Mouse (Mus musculus) embryo, embryonic 10 days (tissue): Measurements from ENCODE around the gene Lcp1.

ENCODE experiments used
- DNase-seq: peaks from one replicate; pipeline ENCODE4 v3.0.0-alpha.2; 2015; ENCODE audit warnings: low spot score

Lcp1 gene

DNA sequence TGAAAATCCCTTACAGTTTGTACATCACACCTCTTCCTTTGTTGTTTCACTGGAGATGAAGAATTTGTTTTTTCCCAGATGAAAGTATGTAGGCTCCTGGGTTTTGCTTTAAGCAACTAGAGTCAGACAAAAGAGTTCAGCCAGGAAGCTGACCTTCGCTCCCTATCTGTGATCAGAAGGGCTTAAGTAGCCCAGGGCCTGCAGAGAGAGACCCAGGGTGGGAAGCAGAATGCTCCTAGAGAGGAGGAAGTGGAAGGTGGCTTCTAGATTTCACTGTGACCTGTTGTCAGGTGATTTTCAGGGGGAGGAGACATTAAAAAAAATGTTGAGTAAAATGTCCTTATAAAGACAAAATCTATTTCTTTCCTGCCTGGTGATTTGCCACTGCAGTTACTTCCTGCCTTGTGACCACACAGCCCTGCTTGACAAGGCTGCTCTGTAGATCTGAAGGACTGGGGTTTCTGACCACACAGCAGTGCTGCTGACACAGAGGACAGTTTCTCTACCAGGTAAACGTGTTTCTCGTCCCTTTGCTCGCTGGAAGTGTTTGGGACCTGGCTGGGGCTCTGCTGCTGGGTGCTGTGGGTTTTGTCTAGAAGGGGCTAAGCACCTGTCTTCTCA, 45.6 kb downstream of the Lcp1 start:
- DNase-seq: no peak

DNA sequence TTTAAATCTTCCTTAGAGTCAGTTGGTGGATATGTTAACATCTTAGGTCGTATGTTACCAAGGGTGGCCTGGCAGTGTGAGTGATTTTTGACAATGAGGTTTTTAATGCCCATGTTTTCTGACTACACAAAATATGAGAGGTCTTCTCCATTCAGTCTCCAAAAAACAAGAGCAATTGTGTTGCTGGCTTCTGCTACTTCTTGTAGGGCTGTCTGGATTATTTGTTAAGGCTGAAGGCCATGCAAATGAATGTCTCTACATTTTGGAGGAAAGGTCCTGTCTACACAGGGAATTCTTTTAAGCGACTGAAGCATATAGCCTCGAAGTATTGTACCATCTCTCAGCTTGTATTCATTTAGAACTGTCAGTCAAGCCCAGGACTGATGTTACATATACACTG, 46.5 kb downstream of the Lcp1 start:
- DNase-seq: no peak

DNA sequence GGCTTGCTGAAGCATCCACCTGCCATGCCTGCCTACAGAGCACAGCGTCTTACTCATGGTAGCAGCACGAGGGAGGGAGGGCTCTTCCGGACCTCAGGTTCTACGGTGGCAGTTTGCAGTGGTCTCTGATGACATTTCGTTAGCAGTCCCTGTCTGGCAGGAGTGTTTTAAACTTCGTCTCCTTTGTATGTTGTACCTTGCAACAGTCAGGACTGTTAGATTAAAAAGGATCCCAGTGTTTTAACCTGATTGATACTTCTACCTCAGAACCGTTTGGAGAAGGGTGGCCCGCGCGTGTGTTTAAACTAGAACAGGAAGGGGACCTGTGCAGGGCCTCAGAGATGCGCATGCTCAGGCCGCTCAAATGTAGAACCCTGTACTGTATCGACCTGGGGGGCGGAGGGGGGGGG, 47.5 kb downstream of the Lcp1 start:
- DNase-seq: no peak

DNA sequence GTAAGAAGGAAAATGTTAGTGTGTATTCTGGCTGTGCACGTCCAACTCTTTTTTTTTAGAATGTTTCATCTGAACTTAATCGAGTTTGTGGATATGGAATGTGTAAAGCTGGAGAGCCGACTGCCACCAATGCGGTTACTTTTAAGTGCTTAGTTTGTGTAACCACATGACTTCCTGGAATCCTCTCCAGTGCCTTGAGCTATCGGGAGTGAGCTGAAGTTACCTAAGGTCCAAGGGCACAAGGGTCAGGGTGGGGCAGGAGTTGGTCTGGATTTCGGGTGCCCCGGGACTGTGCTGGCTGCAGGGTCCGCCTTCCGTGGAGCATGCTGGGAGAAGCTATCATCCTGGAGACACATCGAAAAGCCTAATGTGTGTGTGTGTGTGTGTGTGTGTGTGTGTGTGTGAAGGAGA, 47.9 kb downstream of the Lcp1 start:
- DNase-seq: no peak

DNA sequence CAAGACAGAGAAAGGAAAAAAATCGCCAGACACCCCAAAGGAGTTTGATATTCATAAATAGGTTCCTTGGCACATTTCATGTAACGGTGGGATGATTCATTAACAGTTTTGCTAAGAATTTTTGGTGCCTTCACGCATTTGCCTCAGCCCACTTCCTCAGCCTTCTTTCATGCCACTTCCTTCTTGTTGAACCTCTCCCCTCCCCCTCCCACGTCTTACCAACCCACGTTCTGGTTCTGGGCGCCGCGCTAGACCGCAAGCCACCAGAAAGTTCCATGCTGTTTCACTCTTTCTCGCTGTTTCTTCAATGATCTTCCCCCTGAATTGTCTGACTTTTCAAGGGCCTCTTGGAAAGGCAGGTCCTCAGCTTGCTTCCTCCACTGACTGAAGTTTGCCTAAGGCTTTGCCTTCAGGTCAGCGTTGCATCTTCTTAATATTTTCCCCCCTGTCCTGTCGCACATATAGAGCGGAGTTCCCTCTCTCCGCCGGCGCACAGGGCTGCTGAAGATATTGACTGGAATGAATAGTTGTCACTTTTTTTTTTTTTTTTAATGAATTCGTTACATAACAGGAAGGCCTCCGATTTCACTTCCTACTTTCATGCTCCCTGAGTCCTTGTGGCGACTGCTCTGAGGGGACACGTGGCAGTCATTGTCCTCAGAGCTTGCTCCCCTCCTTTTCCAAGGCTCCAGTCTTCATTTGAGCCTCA, 48.5 kb downstream of the Lcp1 start:
- DNase-seq: no peak

DNA sequence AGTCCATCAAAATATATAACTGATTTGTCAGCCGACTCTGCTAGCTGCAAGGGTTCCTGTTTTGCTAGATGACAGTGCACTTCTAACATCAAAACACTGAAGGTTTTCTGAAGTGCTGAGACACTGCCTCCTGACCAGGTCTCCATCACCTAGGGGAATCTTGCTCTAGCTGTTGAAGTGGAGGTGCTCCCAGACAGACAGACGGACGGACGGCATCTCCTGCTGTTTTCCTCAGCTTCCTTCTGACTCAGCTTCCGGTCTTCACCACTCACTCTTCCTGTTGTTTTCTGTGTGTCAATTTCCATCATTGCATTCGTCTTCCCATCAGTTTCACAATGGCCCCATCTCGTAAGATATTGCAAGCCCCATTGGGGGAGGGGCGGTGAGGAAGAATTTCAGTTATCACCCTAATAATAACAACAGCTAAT, 49.7 kb downstream of the Lcp1 start:
- no peak for DNase-seq

DNA sequence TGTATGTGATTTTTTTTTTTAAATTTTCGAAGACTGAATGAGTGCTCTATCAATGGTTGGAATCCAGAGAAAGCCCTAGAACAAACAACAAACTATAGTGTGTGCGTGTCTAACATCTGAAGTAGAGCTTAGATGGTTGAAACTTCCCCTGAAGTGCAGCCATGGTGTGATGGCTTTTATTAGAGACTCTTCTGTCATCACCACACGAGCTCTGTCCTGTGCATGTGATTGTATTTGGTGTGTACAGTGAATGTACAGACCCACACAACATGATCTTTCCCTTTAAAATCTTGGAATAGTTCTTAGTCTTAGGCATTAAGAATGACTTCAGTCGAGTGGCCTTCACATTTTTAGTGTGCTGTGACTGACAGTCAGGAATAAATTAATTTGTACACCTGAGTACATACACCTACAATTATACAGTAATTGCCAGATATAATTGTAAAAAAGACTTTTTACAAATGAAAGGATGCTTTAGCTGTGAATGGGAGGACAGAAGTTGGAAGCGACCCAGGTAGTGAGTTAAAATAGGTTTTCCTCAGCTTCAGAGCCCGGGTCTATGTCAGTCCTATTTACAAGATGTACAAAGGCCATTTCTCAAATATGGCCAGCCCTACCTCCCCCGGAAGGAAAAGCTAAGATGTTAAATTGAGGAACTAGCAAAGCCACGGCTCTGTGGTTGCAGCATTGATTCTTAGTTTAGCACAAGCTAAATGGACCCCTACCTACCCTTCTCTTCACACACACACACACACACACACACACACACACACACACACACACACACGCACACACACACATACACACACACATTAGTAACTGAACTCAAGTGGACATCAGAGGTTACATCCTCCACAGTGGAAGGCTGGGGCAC, 50.4 kb downstream of the Lcp1 start:
- DNase-seq: no peak

DNA sequence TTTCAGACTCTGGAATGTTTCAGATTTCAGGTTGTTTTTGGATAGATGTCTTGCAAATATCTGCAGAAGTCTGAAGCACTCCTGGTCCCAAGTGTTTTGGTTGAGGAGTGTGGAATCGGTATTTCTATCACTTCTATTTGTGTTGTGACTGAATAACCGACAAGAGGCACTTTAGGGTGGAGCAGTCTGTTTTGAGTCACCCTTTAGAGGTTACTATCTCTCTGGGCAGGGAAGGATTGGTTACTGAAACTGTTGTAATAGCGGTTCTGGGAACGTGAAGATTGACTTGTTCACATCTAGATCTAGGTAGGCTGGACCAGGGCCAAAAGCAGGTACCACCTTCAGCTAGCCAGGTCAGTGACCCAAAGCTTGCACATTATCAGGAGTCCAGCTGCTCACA, 51.5 kb downstream of the Lcp1 start:
- no peak for DNase-seq

DNA sequence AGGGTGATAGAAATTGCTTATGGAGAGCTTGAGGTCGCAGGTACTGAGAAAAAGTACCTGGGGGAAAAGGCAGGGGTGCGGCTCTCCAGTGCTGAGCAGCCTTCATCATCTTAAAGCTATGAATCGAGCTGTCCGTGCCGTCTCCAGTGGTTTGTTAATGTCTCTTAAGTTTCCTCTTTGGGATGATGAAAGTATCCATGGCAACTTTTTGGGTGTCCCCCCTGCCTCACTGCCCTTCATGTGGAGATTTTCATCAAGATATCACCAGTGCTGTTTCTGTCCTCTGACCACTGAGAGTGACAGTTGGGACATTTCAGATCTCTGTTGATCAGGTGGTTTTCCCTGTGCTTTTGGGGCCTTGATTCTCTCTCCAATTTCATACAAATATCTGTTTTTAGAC, 51.9 kb downstream of the Lcp1 start:
- no peak for DNase-seq

DNA sequence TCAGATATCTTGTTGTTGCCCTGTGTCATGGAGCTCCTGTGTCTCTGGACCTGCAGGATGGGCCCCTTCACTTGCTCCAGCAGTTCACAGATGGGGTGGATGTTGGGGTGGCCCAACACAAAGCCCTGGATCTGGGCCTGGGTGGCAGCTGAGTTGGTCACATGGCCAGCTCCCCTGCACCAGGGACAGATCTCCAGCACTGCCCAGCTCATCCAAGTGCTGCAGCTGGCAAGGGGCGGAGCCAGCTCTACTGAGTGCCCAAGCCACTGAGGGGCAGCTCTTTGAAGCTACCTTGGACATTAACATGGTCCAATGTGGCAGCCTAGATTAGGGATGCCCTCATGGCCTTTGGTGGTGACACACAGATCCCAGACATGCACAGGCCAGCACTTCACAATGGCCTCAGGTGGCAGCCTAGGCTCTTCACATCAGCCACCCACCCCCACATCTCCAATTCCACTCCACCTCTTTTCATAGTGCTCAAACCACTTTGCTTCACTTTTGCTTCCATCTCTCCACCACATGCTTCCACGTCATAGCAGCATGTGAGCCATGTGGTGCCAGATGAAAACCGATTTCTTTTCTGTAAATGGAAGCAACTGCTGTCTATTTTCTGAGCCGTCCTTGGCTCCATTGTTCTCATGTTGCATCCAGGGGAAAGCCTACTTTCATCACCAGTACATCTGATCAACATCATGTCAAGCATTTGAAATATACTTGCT, 53.3 kb downstream of the Lcp1 start:
- DNase-seq: no peak

DNA sequence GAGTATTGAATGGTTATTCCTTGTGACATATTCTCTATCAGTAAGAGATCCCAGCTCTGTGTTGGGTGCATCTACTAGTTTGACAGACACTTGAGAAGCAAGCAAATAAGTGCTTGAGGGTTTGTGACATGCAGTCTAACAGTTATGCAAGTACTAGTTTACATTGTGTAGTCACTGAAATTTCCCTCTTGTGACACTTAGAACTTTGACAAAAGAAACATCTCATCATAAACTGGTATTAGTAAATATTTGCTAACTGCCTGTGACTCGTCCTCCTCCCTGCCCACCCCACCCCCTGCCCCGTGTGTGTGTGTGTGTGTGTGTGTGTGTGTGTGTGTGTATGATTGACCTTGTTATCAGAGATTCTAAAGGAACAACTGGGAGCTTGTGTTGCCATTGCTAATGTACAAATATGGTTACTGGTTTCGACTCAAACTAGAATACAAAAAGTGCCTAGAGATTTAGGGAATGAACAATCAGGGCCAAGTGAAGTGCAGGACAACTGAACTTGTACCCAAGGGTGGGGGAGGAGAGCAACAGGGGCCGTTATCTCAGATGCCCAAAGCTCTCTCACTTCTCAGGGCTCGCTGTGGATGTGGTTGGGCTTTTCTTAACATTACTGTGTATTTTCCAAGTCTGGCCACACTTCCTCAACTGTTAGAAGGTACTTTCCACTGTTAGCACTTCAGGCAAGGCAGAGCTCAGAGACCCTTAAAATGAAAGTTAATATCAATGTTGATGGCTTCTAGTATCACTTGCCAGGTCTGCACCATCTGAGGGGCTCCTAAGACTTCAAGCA, 55.1 kb downstream of the Lcp1 start:
- DNase-seq: no peak

DNA sequence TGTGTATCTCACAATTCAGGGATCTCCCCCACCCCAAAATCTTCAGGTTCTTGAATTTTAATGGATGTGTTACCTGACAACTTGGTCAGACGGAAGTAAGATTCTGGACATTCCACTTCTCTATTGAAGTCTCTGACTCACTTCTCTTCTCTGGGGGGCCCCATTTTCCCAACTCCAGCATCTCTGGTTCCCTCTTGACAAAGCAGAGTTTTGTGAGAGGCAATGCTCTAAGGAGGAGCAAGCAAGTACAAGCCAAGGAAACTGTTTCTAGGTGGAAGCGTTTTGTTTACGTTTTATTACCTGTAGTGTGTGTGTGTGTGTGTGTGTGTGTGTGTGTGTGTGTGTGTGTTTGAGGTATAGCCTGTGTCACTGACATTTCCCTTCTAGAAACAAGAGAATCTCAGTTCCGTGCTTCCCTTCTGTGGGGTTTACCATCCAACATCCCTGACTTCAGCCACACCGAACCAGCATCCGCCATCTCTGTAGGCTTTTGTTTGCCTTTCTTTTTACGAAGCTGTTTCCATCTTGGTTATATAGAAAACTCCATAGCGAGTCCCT, 56.0 kb downstream of the Lcp1 start:
- no peak for DNase-seq

DNA sequence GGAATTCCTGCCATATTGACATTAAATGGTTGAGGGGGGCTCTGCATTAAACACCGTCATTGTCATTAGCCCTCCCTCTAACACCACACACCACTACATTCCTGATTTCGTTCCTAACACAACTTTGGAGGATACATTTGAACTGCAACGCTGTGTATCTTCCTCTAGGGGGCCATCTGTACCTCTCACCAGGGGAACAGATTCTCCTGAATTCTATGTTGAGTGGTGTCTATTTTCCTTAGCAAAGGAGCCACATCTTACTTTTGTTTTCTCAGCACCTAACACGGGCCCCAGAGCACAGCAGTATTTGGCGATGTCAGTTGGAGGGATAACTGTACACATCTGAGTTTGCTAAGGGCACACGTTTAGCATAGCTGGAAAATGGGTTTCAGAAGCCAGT, 57.6 kb downstream of the Lcp1 start:
- DNase-seq: no peak

DNA sequence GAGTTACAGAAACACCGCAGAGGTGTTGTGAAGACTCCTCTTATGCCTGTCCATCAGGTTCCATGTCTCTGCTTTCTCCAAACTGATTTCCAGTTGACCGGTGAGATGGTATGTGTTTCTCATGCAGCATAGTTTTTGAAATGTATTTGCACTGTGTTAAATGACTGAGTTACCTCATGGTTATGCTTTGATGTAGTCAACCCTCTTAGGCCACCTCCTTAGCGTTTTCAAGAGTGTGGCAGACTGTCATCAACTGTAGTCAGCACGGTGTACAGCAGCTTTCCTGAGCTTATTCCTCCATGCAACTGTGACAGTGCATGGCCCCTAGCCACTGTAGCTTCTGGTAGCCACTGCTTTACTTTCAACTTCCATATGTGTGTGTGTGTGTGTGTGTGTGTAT, 58.1 kb downstream of the Lcp1 start:
- no peak for DNase-seq

DNA sequence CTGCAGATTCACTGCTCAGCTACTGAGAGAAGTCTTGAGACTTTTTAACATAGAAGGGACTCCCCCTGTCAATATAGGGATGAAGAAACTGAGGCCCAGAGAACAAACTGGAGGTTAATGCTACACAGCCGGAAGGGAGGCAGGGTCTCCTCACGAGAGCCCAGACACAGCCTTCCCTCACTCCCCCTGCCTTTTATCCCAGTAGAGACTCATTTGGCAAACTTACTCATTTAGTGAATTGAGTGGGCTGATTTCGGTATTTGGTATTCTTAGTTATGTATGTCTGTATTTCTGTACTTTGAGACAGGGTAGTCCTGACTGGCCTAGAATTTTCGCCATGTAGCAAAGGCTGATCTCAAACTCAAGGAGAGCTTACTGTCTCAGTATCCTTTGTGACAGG, 59.8 kb downstream of the Lcp1 start:
- no peak for DNase-seq

DNA sequence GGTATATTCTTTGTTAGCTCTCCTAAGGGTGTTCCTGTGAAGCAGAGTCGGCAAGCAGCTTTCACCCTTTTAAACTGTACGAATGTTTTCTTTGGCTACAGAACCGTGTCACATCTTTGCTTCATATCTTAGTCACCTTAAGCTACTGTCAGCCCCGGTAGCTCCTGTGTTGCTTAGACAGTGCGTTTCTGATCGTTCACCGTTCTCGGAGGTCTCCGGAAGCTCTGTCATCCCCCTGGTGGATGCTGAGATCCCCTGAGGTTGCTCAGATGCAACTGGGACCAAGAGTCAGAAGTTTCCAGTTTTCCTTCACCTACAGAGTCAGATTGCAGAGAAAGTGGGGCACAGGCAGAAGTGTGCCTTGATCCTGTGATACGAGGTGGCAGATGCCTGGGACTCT, 61.5 kb downstream of the Lcp1 start:
- DNase-seq: no peak

DNA sequence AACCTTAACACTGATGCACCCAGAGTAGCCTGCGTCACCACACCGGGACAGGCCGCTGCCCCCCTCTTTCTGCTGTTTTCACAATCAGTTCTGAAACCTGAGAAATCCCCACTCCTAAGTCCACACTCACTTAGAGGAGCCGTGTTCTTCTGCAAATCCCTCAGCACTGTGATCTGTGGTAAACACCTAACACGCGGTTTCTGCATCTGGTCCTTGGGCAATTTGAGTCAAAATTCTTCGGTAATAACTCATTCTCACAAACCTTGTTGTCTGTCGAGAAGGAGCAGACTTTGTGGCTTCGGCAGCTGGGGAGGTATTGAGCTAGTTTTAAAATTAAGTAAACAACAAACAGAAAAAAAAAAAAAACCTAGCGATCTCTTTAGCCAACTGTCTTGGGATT, 62.0 kb downstream of the Lcp1 start:
- DNase-seq: no peak

DNA sequence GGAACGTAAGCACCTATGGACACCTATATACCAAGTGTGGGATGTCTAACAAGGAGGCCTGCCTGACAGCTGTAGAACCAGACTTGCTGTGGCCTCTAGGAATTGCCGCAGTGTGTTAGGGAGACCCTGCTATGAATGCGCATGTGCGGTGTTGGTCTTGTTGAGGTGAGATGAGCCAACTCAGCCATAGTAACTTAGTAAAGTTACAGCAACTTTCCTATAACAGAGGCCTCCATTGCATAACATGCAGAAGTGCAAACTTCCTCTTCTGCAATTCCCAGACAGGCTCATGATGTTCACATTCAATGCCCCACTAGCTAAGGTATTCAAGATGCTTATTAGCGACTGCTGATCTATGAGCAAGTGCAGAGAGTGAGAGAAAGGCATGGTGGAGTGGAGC, 64.6 kb downstream of the Lcp1 start:
- no peak for DNase-seq

DNA sequence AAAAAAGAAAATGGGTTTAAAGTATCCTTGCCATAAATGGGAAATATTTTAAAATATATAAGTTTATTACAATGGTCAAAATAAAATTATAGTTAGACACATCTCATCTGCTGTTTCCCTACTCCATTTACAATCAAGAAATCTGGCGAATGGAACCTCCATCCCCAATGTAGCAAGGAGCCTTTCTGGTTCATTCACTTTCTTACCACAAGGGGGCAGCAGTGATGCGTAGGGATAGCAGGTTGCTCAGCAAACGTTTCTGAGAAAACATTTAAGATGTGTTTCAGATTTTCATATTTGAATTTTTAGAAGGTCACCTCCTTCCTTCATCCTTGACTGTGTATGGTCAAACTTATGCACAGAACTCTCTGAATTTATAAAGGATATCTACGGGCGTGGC, 66.1 kb downstream of the Lcp1 start:
- DNase-seq: peak; percentile 87

DNA sequence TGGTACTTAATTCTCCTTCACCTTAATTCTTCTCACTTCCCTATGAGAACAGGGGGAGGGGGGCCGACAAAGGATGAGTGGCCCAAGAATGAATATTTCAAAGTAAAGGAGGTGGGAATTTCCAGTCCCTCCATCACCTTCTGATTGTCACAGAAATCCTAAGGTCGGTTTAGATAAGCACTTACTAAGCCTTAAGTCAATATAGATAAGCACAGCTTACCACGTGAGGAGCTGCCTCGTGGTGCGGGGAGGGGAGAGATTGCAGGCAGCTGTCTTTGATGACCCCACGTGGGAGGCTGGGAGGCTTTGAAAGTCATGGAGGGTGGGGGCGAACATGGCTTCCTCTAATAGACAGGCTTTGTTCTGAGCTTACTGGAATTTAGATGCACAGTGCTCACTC, 66.8 kb downstream of the Lcp1 start:
- DNase-seq: no peak

DNA sequence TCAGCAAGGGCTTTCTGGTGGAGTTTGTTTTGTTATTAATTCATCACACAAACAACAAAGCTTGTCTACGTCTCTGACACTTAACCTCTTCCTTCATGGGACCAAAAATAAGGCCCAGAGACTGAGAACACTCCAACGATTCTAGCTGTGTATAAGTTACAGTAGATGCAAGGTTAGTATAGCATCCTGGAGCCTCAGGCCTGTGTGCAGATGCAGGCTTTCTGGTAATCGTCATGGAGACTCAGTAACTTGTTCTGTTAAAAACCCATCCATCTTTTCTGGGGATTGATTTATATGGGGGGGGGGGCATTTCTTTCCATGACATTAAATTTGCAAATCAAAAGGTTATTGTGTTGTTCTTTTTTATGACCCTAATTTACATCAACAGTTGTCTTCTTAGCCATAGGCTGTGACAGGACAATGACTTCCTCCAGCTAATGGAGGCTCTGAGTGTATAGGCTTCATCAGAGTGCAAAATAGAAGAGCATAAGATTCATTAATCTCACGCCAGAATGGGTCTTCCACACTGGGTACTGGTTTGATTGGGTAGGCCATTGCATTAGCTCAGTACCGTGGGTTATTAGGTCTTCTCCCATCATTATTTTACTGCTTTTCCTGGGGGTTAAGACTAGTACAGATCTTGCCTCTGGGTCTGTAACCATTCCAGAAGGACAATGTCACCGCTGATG, 74.6 kb downstream of the Lcp1 start:
- no peak for DNase-seq
